Mouse (Mus musculus) kidney, postnatal 36 days (tissue): ENCODE measurements around the gene H2-Oa.
A peak's percentile ranks its signal among the peaks of the same experiment; 100 is the strongest.

ENCODE experiments used
- DNase-seq, 2 experiments: peaks; one replicate each; pipeline ENCODE4 v3.0.0; 2021 to 2022; ENCODE audit warnings: mixed read lengths in 2 of 2

H2-Oa gene

GRCm38 (mm10) chr17:34101604-34102032 lies 9.5 kb downstream of the H2-Oa start:
- DNase-seq: peak; percentile 93 to 99

- no peak for DNase-seq
Measured at GRCm38 (mm10) chr17:34102831-34103230, 10.7 kb downstream of the H2-Oa start.

- no peak for DNase-seq
Measured at GRCm38 (mm10) chr17:34104804-34105203, 12.7 kb downstream of the H2-Oa start.

GRCm38 (mm10) chr17:34106555-34106954 lies 14.4 kb downstream of the H2-Oa start:
- no peak for DNase-seq

- no peak for DNase-seq
Measured at GRCm38 (mm10) chr17:34107109-34107867, 15.1 kb downstream of the H2-Oa start.

GRCm38 (mm10) chr17:34108460-34108859 lies 16.3 kb downstream of the H2-Oa start:
- no peak for DNase-seq

- DNase-seq: peak in 1 of 2 experiments; percentile 55
Measured at GRCm38 (mm10) chr17:34109038-34109805, 17.1 kb downstream of the H2-Oa start.

- no peak for DNase-seq
Measured at GRCm38 (mm10) chr17:34109806-34110195, 17.7 kb downstream of the H2-Oa start.

- DNase-seq: no peak
Measured at GRCm38 (mm10) chr17:34110309-34110708, 18.2 kb downstream of the H2-Oa start.

GRCm38 (mm10) chr17:34114114-34114513 lies 22.0 kb downstream of the H2-Oa start:
- DNase-seq: no peak

GRCm38 (mm10) chr17:34116736-34117370 lies 24.7 kb downstream of the H2-Oa start:
- DNase-seq: no peak

GRCm38 (mm10) chr17:34117421-34118112 lies 25.4 kb downstream of the H2-Oa start:
- DNase-seq: no peak

- DNase-seq: peak in 1 of 2 experiments; percentile 56
Measured at GRCm38 (mm10) chr17:34118113-34118872, 26.2 kb downstream of the H2-Oa start.

- no peak for DNase-seq
Measured at GRCm38 (mm10) chr17:34118873-34119248, 26.7 kb downstream of the H2-Oa start.

- DNase-seq: peak; percentile 99
Measured at GRCm38 (mm10) chr17:34119249-34120179, 27.4 kb downstream of the H2-Oa start, which contains the start of gene H2-DMa. TSS of gene H2-DMa (plus strand) at chr17:34119541.

GRCm38 (mm10) chr17:34120180-34120723 lies 28.1 kb downstream of the H2-Oa start:
- peak; percentile 92 to 95 for DNase-seq

- DNase-seq: peak; percentile 92 to 95
Measured at GRCm38 (mm10) chr17:34120814-34121171, 28.7 kb downstream of the H2-Oa start.

GRCm38 (mm10) chr17:34121172-34121878 lies 29.2 kb downstream of the H2-Oa start:
- DNase-seq: peak; percentile 90 to 93

- DNase-seq: peak; percentile 79 to 85
Measured at GRCm38 (mm10) chr17:34121879-34122187, 29.7 kb downstream of the H2-Oa start.
